Mouse (Mus musculus) hindlimb bud, embryonic 11.5 days (tissue): Measurements from ENCODE around the gene Ppm1h.

Source experiments
- DNase-seq: peaks from one replicate; pipeline ENCODE4 v3.0.0-alpha.2; 2012; ENCODE audit warnings: low read depth, low spot score; ENCODE audit errors: extremely low spot score

Gene Ppm1h

GRCm38 (mm10) chr10:122678541-122679436 is at the start of gene Ppm1h:
Ppm1h (plus strand) TSS chr10:122678762.
- no peak for DNase-seq

GRCm38 (mm10) chr10:122629003-122629402 is 49.6 kb upstream of the Ppm1h start:
- DNase-seq, result no peak

GRCm38 (mm10) chr10:122639879-122640278 is 38.7 kb upstream of the Ppm1h start:
- no peak for DNase-seq

- no peak for DNase-seq
These were observed 37.2 kb upstream of the Ppm1h start for GRCm38 (mm10) chr10:122641263-122641795.

GRCm38 (mm10) chr10:122642125-122642524 is 36.4 kb upstream of the Ppm1h start:
- DNase-seq, result no peak

GRCm38 (mm10) chr10:122651932-122652331 is 26.6 kb upstream of the Ppm1h start:
- DNase-seq, result no peak

GRCm38 (mm10) chr10:122652578-122652977 is 26.0 kb upstream of the Ppm1h start:
- DNase-seq, result no peak

- no peak for DNase-seq
These were observed 12.9 kb upstream of the Ppm1h start for GRCm38 (mm10) chr10:122665652-122666051.

GRCm38 (mm10) chr10:122671253-122671652 is 7.3 kb upstream of the Ppm1h start:
- no peak for DNase-seq

GRCm38 (mm10) chr10:122672044-122672443 is 6.5 kb upstream of the Ppm1h start:
- no peak for DNase-seq

- no peak for DNase-seq
These were observed 979 bp downstream of the Ppm1h start for GRCm38 (mm10) chr10:122679437-122680045.

GRCm38 (mm10) chr10:122680387-122681084 is 2.0 kb downstream of the Ppm1h start:
- DNase-seq, result no peak

- DNase-seq, result no peak
These were observed 2.5 kb downstream of the Ppm1h start for GRCm38 (mm10) chr10:122681085-122681408.

- no peak for DNase-seq
These were observed 5.3 kb downstream of the Ppm1h start for GRCm38 (mm10) chr10:122683819-122684330.

GRCm38 (mm10) chr10:122685297-122685696 is 6.7 kb downstream of the Ppm1h start:
- no peak for DNase-seq

- DNase-seq, result no peak
These were observed 7.4 kb downstream of the Ppm1h start for GRCm38 (mm10) chr10:122685836-122686531.

GRCm38 (mm10) chr10:122690698-122691097 is 12.1 kb downstream of the Ppm1h start:
- no peak for DNase-seq

GRCm38 (mm10) chr10:122693158-122693777 is 14.7 kb downstream of the Ppm1h start:
- no peak for DNase-seq

GRCm38 (mm10) chr10:122693911-122694618 is 15.5 kb downstream of the Ppm1h start:
- no peak for DNase-seq

- no peak for DNase-seq
These were observed 17.8 kb downstream of the Ppm1h start for GRCm38 (mm10) chr10:122696335-122696734.
